ENCODE assay signal across 19 mouse cellular contexts in the genomic region with DNA sequence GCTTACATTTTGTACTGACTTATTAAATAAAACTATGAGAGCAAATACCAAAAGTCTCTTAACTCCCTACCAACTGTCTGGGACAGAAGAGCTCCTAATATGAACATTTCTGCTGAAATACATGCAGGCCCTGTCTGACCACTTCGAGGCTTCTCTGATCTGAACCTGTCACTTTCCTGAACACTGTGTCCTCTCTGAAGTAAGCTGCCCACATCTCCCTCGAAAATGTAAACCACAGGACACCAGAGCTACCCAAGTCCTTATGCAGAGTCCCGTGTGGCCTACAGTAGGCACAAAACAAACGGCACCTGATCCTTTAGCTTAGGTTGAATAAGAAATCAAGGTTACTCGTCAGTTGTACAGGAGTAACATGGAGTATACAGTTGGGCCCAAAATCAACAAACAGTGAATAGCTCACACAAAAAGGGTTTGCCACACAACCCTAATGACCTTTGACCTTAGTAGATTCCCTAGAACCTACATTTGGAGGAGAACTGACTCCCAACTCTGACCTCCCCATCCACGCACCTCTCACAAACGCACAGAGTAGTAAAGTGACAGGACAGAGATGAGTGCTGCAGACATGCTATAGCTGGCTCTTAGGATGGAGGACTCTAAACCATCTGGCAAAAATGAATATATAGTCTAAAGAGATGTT.
"Had no signal": no experiment of that assay in that cellular context is flagged by ENCODE, and none has a peak within 500 bp of the region (broad histone marks: within the 10 kb centered on the region; RNA-seq: fewer than 3 reads in every experiment).

No protein-coding gene starts in this region.

- H3K27ac ChIP-seq: kidney, postnatal 0 days; left cerebral cortex, adult 2 months; liver, embryonic 14.5 days; neural tube, embryonic 12.5 days; neural tube, embryonic 15.5 days; stomach, postnatal 0 days had no signal

- H3K4me1 ChIP-seq: neural tube, embryonic 12.5 days had no signal

- H3K27me3 ChIP-seq: neural tube, embryonic 12.5 days; neural tube, embryonic 15.5 days had no signal

- H3K36me3 ChIP-seq: neural tube, embryonic 12.5 days; neural tube, embryonic 15.5 days had no signal

- H3K9me3 ChIP-seq: neural tube, embryonic 12.5 days; neural tube, embryonic 15.5 days had no signal

- DNase-seq: kidney, adult 2 months; kidney, postnatal 25 days; layer of hippocampus, postnatal 36 days; lung, adult 2 months; lung, postnatal 14 days; lung, postnatal 4 days; midbrain, embryonic 14.5 days; right cerebral cortex, postnatal 25 days; thymus, adult 2 months; thymus, postnatal 14 days; thymus, postnatal 4 days had no signal

- H3K4me3 ChIP-seq: left cerebral cortex, adult 2 months; neural tube, embryonic 12.5 days; neural tube, embryonic 15.5 days had no signal

- ATAC-seq: intestine, postnatal 0 days had no signal

- H3K4me2 ChIP-seq: midbrain, embryonic 11.5 days; neural tube, embryonic 12.5 days; neural tube, embryonic 15.5 days had no signal

- H3K9ac ChIP-seq: liver, embryonic 14.5 days; neural tube, embryonic 12.5 days; neural tube, embryonic 15.5 days had no signal
